Mouse (Mus musculus) layer of hippocampus, adult 8-10 months (tissue): ENCODE results near the gene Kifap3. TPM values are rescaled to one million over a fixed set of nuclear protein-coding genes. Genes with fewer than 3 reads are reported as not detected.

Experiments
- DNase-seq, 2 experiments: peaks; one replicate each; pipeline ENCODE4 v3.0.0; 2022; ENCODE audit warnings: low spot score in 2 of 2
- total RNA-seq, 4 experiments: library from RNA; stranded (reverse); gene quantifications; 2 replicates each; pipeline ENCODE4 v1.2.4; 2022

Kifap3 gene
- total RNA-seq, 4 experiments from 2014 or later: 157 to 196 (median 173) TPM

- DNase-seq: no peak
These were observed 184.8 kb downstream of the Kifap3 start for GRCm38 (mm10) chr1:163964008-163964689.

Other genes with a start within 250 kb of the Kifap3 start
- 1 to 10 TPM in 3 of 4 experiments, under 1 TPM in 1; 0.96 to 4.2 (median 3.1) TPM for gene Mettl11b, start 54.4 kb upstream of the Kifap3 start, total RNA-seq
- 10 to 100 TPM; 21.3 to 27.5 (median 25.5) TPM for gene Scyl3, start 149.5 kb downstream of the Kifap3 start, total RNA-seq
- 1 to 10 TPM in 3 of 4 experiments, under 1 TPM in 1; 0.61 to 2.7 (median 1.0) TPM for gene BC055324, start 215.2 kb downstream of the Kifap3 start, total RNA-seq
- gene Mettl18, start 215.3 kb downstream of the Kifap3 start, total RNA-seq: 1 to 10 TPM; 5.2 to 8.6 (median 6.7) TPM